Mouse (Mus musculus) left cerebral cortex, adult 8-10 months (tissue): ENCODE measurements at regions not wholly inside any gene's neighbourhood (a gene's known extent, or its start where the extent isn't known, plus 50 kb on each side); places are given as distances from the start of the nearest gene placed in this dataset.

ENCODE experiments used
- DNase-seq, 2 experiments: peaks; one replicate each; pipeline ENCODE4 v3.0.0; 2022; ENCODE audit warnings: low spot score in 2 of 2

DNA sequence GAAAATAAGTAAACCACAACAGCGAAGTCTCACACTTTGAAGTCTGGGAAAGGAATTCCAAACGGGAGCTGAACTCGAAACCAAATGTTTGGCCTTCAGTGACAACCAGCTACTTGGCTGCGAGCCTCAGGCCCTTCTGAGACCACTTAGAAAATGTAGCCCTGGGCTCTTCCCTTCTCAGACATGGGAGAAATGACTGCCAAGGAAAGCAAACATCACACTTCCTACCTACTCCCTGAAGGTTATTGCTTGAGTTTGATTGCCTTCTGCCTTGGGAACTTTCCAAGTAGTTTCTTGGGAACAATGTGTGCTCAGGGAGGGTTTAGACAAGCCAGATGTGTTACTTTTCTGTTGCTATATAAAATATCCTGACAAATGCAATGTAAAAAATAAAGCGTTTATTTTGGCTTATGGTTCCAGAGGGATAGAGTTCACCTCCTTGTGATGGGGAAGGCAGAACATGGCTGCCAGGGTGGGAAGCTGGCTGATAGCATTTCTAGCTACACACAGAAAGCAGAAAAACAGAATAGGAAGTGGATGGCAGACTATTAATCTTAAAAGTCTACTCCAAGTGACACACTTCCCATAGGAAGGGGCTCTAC is 194.8 kb upstream of the Rack1 start:
- no peak for DNase-seq

DNA sequence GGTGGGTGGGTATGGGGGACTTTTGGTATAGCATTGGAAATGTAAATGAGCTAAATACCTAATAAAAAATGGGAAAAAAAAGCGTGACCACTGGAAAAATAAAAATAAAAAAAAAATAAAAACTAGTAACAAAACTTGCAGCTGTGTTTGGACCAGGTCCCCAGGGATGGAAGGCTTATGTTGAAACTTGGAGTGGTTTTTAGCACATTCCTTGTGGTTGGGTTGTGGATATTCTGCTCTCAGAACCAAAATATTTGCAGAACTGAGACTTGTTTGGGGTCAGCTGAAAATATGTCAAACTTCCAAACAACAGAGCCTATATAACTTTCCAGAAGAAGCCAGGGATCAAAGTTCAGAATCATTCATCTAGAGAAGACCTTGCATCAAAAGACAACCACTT is 199.0 kb upstream of the Rack1 start:
- DNase-seq: no peak

DNA sequence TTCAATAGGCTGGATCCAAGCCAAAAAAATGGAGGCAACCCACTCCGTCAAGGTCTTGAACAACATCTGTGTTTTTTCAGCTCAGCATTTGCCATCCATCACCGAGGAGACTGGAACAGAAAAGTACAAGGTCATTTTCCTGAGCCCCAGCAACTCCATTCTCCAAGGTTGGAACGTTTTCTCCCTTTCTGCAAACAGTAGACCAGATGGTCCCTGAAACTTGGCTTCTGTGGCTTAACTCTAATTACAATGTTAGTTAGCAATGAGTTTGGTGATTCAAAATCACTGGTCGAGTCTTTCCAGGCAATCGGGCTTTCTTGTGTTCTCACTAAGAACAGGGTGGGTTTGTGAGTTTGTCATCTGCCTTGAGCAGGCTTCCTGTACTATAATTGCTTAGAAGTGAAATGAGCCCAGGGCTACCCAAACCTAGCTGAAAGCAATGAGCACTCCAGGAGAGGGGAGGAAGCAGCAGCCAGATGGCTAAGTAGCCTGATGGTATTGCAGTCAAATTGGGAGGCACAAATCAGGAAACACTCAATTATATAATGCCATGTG is 200.5 kb upstream of the Rack1 start:
- DNase-seq: peak in 1 of 2 experiments; percentile 11

DNA sequence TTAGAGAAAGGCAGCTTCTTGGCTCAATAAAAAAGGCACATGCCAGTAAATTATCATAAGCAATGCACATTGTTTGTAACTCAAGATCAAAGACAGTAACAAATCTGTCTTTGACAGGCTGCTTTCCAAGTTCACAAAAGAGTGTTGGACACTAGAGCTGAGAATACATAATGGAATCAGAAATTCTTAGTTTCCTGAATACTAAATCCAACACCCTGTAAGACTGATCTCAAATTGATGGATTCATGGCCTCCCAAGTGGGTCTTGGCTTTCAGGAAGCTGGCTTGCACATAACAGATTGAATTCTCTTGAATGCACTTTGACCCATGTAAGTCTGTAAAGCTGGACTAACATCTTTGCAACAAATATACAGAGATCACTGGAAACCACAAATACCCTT is 201.1 kb upstream of the Rack1 start:
- DNase-seq: no peak

DNA sequence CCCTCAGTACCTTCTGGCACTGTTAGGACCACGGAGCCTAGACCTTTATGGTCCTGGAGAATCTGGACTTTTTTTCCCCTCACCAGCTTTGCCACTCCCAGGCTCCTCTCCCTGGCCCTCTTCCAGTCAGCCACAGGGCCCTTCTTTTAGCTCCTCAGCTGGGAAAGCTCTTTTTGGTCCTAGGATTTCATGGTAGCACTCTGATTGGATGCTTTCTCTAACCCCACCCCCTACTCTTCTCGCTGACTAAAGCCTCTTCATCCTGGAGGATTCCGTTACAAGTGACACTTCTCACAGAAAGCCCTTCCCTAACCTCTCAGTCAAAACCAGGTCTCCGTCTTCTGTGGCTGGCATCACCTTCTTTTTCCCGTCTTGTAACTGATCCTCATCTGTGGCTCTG is 205.7 kb upstream of the Rack1 start:
- no peak for DNase-seq

DNA sequence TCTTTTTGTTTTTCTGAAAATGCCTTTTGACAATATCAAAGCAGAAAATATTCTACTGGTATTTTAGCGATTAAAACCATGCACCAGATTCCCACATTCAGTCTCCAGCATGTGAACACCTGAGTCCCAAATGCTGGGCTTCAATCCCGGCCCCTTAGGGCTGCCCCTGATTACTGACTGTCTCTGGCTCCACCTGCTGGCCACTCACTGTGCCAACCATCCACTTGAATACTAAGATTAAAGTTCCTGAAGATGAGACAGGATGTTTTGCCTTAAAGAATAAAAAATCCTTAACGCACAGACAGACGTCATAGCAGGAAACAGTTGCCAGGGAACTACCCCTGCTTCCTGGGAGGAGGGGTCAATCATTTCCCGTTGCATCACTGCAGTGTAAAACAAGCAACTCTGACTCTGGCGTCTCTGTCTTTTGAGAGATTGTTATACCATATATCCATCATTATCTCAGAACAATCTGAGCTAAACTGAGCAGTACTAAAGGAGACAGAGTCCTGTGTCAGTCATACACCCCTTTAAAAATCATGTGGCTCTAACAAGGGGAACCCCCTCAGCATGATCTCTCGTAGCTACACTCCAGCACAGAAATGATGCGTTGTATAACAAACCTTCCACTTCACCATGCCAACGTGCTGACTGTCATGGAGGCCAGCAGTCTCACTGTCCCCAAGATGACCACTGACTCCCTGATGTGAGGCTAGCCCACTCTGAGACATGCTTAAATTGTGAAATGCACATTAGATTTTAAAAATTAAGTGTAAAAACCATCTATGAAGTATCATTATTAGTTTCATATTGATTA is 211.1 kb upstream of the Rack1 start:
- peak in 1 of 2 experiments; percentile 55 for DNase-seq

DNA sequence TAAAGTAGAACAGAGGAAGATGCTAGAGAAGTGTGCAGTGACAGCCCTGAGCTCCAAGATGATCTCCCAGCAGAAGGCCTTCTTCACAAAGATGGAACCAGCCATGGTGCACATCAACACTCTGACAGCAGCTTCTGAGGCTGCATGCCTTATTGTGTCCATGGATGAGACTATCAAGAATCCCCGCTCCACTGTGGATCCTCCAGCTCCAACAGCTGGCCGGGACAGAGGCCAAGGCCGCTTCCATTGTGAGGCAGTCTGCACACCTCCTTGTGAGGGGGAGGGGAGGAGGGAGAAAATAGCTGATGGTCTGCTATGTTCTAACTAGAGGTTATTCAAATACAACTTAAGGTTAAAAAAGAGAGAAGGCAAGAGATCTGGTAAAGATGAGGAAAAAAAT is 231.4 kb upstream of the Rack1 start:
- DNase-seq: no peak

DNA sequence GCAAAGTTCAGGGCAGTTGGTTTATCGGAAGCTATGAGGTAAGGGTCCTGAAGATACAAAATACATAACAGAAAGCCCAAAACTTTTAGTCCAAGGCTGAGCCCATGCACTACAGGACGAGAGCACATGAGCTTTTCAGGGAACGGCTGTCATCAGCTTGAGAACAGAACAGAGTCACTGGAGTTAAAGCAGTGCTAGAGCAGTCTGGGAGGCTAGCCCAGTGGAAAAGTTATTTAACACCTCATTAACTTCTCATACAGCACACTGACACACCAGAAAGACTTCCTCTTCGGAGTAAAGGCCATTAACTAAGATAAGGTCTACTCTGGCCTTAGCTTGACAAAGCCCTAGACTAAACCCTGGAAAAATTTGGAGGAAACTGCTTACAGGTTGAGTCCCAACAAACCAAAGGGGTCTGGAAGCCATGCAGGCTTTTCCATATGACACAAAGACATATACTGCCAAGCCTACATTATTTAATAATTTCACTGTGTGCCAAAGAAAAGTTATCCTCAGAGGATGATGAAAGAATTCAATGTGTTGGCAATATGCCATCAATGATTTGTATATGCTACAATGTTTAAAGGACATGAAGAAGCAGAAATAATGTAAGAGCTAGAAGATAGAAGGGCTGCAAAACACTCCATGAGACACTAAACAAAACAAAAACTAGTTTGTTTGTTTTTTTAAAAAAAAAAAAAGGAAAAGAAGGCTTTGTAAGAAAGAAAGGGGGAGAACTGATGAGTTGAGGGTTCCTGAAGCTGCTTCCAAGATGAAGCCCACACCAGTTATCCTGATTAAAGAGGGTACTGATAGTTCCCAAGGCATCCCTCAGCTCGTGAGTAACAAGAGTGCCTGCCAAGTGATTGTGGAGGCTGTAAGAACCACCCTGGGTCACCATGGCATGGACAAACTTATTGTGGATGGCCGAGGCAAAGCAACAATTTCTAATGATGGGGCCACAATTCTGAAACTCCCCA is 232.3 kb upstream of the Rack1 start:
- no peak for DNase-seq

DNA sequence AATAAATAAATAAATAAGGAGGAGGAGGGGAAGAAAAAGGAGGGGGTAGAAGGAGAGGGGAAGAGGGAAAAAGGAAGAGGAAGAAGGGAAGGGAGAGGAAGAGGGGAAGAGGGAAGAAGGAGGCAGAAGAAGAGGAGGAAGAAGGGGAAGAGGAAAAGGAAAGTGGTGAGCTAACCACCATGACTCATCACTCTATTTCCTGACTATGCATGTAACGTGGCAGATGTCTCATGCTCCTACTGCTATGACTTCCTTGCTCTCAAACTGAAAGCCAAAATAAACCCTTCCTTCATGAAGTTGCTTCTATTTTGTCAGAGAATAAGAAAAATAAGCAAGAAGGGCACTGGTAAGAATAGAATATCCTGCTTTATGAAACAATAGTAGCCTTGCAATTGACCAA is 242.1 kb upstream of the Rack1 start:
- no peak for DNase-seq

DNA sequence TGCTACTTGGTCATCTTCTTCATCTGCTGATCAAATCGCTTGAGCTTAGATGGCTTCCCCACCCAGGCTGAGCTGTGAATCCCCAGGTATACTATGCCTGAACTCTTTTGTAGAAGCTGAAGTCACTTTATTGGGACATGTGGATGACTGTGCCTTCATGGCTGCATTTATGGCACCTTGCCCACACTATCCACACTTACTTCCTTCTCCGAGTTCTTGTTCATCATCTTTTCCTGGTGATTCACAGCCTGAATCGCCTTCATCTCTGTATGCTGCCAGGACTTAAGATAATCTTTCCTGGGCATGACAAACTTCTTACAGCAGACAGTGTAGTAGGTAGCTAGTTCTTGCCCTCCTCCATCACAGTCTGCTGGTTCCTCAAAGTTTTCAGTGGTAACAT is 248.1 kb upstream of the Rack1 start:
- peak in 1 of 2 experiments; percentile 16 for DNase-seq

DNA sequence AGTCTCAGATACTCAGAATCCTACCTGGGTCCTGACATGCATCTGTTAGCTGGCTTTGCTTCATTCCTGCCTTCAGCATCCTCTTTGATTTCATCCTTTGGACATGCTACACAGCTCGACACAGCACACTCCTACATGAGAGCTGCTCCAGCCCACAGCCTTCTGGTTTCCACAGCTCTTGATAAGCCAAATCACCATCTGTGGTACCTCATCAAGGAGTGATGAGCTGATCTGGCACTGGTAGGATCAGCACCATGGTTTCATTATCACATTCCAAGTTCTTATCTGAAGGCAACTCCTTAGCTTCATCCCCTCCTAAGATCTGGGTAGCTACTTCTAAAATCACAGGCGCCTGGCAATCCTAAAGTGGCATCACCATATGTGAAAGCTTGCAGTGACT is 248.9 kb upstream of the Rack1 start:
- DNase-seq: peak in 1 of 2 experiments; percentile 73

DNA sequence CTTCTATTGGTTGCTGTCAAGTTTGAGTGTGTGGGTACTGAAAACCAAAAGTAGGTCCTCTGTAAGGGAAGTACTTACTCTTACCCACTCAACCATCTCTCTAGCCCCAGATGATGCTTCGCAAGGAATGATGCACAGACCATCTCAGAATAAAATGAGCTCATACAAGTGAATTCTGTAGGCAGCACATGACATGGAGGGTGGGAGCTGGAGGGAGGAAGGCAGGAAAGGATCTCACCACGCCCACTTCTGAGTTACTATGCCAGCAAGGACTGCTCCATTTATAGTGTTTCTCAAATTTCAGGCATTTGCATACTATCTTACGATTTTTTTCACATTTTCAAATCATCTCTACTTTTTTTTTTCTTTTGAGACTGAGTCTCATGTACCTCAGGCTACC is 273.8 kb upstream of the Rack1 start:
- peak in 1 of 2 experiments; percentile 14 for DNase-seq

DNA sequence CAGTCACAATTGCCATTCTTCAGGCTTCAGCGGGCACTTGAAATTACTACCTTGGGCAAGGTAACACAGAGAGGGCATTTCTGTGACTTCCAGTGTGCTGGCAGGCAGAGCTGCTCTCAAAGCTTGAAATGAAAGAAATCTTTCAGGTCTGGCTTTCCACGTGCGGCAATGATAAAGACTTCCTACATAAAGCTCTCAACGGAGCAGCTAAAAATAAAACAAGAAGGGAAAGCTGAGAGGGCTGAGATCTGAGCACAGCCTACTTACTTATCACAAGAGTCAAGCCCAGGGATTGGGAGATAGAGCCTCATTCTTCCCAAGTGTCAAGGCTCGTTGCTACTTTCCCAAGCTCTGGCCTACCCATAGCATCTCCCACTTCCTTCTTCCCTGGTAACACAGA is 274.6 kb upstream of the Rack1 start:
- DNase-seq: no peak

DNA sequence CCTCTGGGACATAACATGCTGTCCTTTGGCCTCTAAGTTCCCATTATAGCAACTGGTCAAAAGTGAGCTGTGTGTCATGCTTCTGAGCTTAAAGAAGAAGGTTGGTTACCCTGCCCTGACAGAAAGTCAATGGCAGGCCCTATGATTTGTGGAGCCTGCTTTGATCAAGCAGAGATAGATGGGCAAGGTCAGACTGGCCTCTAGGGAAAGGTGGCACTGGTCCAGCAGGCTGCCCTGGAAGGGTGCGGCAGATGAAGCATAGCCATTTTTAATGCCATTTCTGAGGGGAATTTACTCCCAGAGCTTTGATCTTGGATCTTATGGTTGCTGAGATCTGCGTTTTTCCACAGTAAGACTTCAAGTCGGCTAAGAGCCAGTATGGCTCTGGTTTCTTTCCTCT is 293.2 kb upstream of the Rack1 start:
- DNase-seq: no peak

DNA sequence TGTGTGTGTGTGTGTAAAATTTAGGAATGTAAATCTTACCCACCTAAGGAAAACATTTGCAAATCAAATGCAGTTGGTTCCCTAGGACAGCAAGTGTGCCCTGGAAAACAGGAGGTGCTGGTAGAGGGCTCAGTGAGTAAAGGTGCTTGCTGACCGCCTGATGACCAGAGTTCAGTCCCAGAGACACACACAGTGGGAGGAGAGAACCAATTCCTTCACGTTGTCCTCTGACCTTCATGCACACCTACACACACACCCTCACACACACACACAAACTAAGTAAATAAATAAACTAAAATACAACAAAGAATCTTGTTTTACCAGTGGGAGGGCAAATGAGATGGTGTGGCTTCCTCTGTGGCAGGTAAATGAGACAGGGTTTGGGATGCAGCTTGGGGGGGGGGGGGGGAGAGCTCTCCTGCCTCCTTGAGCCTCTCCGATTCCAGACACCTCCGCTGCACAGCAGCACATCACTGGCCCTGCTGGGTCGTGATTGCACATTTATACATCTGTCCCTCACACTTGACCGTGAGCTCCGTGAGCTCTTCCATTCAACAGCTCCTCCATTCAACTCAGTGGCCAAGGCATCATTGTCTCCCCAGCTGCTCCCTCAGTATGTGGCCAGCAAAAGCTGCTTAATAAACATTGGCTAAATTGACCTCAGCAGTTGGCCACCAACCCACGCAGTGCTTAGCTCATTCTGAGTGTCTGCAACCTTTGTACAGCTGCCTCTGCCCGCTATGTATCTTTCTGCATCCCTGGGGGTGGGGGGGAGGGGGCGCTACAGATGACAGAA is 297.9 kb upstream of the Rack1 start:
- DNase-seq: no peak

DNA sequence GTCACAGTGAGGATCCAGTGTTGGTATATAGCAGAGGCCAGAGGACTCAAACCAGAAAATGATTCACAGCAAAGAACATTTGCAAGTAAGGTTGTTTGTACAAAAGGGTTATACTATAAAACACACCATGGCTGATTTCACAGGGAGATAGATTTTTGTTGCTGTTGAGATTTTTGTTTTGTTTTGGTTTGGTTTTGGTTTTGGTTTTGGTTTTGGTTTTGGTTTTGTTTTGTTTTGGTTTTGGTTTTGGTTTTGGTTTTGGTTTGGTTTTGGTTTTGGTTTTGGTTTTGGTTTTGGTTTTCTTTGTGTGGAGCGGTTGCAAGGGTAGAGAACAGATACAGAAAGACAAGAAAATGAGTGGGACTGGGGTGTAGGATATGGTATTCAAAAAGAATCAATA is 301.1 kb upstream of the Rack1 start:
- DNase-seq: no peak

DNA sequence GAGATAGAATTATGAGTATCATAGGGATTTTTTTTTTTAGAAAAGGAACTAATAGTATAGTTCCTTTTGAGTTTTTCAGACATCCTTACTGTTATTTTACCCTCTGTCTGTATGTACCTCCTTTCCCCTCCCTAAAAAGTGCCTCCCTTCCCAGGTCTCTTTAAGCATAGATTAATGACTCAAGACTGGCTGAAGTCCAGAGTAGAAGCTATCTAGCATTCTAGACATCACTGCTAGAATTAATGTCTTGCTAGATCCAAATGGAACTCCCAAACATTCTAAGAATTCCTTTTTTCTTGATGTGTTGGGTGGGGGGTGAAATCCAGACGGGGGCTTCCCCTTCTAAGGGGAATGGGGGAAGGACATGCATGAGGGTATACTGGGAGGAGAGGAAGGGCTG is 311.8 kb upstream of the Rack1 start:
- DNase-seq: no peak

DNA sequence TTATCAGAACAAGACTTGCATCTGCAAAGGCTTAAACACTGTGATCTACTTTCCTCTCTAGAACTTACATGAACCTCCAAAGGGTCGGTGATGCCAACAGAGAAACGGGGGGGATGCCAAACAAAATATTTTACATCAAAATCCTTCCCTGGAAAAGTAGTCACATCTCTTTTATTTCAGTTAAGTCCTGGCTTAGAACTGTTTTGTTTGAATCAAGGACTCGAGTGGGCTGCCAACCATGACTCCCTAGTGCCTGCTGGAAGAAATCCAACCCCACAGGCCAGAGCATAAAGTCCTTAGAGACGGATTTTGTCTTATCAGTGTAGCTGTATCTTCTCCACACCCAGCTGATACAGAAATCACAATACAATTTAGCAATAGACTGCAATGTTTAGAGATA is 336.1 kb upstream of the Rack1 start:
- DNase-seq: no peak

DNA sequence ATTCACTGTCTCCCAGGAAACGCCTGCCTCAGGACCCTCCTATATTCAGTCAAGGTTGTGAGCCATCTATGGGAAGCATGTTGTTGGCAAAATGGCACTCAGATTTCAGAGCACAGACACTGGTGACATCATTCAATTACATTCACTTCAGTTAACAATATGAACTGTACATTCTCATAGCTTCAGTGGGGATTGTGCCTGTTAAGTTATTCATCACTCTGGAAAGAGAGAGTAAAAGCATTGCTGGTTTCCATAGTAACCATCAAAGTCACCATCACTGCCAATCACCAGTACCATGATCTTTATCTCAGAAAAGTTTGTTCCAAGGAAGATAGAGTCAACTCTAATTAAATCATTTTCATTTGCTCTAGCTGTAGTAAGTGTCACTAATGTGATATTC is 350.2 kb upstream of the Rack1 start:
- DNase-seq: no peak

DNA sequence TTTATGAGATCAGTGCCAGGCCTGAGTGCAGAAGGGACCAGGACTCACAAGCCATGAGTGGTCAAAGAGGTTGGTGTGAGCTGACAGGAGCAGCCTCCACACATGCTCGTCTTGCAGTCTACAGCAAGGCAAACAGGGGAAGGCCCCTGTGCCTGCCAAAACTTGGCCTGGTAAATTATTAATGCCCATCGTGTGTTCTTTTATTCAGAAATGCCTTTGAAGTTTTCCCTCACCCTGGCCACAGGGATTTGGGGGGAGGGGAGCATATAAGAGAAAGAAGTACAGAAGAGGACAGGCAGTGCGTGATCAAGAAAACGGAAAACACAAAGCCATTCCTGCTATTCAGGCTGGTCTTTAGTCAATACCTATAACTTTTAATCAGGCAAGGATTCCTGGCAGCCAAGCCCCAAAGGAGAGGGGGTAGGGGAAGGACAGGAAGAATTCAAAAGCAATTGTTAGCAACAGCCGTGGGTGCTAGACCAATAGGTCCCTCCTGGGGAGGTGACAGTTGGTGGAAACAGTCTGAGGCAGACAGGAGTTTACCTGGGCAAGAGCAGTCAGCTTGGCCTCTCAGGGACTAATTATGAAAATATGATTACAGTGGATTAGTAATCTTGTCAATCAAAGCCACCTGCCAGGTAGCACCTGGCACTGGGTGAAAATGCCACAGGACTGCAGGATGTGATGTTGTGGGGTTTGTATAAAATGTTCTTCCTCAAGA is 357.4 kb upstream of the Rack1 start:
- DNase-seq: no peak
